Mouse (Mus musculus) CH12F3 (cell line): ENCODE data around the gene Meaf6.

Experiments used
- in situ Hi-C: fragments of 300-500 bp; cut with MboI; formaldehyde crosslinking; loops from 2 replicates; pipeline ENCODE4 v1.14.3; 2020; ENCODE audit warnings: low sequenced_read_pairs

Gene Meaf6

GRCm38 (mm10) chr4:125115081-125115480, 30.1 kb downstream of the Meaf6 start:
- in situ Hi-C loops = no loop called here

DNA sequence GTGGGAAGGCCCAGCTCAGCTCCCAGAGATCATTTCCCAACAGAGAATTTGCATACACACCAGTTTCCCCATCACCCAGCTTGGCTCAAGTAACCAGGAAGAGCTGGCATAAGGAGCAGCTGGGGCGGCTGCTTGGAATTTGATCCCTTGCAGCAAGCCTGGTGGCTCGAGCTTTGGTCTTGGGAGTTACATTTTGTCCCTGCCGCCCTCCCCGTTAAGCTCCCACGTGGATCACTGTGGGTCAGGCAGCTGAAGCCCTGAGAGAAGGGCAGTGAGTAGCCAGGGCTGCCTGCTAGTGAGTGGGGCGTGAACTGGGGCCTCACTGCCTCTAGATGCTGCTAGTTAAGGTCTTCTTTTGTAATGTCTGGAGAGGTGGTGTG, 30.8 kb downstream of the Meaf6 start:
- in situ Hi-C loops = no loop called here

GRCm38 (mm10) chr4:125116090-125116861, 31.3 kb downstream of the Meaf6 start:
- in situ Hi-C loops = no loop called here

DNA sequence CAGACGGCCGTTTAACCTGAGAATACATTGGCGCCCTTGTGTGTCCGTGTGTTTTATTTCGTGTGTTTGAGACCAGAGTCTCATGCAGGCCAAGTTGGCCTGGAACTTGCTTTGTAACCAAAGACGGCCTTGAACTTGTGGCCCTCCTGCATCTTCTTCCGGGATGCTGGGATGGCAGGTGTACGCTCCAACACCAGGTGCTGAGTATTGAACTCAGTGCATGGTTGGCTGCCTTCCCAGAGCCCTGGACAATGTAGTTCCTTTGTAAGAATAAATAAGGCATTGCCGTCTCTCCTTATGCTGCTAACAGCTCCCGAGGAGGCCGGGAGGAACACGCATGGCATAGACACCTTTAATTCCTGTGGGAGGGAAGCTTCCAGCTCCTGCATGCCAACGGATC, 32.0 kb downstream of the Meaf6 start:
- in situ Hi-C loops = no loop called here

DNA sequence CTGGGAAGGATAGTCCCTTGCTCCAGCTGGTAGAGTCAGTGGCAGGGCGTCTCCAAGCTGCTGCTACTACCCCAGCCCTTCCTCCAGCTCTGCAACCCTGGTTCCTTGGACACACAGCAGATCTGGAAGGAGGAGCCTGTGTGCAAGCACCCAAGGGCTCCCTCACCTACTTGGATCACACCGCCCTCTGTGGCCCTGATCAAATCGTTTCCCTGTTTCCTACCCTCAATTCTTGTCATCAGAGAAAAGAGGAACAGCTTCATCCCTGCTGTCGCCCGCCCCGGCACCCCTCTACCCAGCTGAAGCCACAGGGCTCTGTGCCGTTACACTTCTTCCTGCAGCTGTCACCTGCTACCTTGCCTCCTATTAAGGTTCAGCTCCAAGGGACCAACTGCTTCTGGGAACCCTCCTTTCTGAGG, 33.0 kb downstream of the Meaf6 start:
- in situ Hi-C loops = no loop called here

GRCm38 (mm10) chr4:125119070-125119469, 34.1 kb downstream of the Meaf6 start:
- in situ Hi-C loops = no loop called here

DNA sequence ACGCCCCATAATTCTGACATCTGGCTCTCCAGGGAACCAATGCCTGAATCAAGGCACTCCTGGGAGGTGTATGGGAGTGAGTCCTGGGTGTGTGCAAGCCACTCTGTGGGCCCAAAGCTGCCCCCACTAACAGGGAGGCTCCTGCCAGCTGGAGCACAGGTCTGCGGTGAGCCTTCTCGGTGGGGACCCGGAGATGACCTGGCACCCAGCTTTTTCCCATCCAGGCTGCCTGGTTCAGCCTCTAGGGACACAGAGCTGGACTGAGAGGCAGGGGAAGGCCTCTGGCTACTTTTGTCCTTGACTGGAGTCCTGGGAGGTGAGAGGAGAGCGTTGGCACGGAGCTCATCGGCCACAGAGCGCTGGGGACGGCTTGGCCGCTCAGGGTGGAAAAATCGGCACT, 34.8 kb downstream of the Meaf6 start:
- in situ Hi-C loops = no loop called here

- in situ Hi-C loops = no loop called here
These were observed 37.7 kb downstream of the Meaf6 start for GRCm38 (mm10) chr4:125122431-125123278.

DNA sequence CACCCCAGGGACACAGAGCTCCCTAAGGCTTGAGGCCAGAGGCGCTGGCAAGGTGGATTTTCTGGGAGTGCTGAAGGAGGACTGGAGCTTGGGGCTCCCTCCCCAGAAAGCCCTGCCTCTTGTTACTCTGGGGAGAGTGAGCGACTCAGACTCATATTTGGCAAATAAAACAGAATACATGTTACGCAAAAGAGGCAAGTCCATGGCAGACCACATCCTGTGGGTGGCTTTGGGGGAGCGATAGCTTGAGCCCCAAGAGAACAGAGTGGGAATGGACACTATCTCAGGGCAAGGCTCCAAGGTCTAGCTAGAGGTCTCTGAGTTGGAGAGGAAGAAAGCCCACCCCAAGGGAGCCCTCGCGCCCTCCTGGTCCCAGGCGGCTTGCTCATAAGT, 38.3 kb downstream of the Meaf6 start:
- in situ Hi-C loops = no loop called here

- in situ Hi-C loops = no loop called here
These were observed 39.7 kb downstream of the Meaf6 start for GRCm38 (mm10) chr4:125124424-125125209.

- in situ Hi-C loops = no loop called here
These were observed 40.5 kb downstream of the Meaf6 start for GRCm38 (mm10) chr4:125125361-125125921.

DNA sequence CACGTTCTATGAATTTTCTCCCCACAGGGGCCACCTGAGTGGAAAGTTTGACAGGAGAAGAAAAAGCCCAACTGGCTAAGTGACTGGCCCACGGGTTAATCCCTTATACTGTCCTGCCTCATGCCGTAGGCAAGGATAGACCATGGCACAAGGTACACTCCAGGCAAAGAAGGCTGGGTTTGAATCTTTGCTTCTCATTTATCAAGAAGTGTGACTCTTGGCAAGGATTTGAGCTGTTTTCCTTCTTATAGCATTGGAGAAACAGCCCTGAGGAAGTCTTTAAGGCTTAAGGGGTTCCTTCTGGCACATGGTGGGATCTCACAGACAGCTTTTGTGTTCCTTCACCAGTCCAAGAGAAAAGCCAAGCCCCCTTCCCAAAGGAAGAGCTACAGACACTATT, 41.3 kb downstream of the Meaf6 start:
- in situ Hi-C loops = no loop called here

- in situ Hi-C loops = no loop called here
These were observed 41.8 kb downstream of the Meaf6 start for GRCm38 (mm10) chr4:125126761-125127160.

- in situ Hi-C loops = no loop called here
These were observed 42.6 kb downstream of the Meaf6 start, which contains the start of gene Zc3h12a for GRCm38 (mm10) chr4:125127305-125128084. Gene Zc3h12a, minus strand, starts transcription at chr4:125127840.

- in situ Hi-C loops = no loop called here
These were observed 46.6 kb downstream of the Meaf6 start for GRCm38 (mm10) chr4:125131493-125131892.

GRCm38 (mm10) chr4:125132394-125132793, 47.5 kb downstream of the Meaf6 start:
- in situ Hi-C loops = no loop called here

DNA sequence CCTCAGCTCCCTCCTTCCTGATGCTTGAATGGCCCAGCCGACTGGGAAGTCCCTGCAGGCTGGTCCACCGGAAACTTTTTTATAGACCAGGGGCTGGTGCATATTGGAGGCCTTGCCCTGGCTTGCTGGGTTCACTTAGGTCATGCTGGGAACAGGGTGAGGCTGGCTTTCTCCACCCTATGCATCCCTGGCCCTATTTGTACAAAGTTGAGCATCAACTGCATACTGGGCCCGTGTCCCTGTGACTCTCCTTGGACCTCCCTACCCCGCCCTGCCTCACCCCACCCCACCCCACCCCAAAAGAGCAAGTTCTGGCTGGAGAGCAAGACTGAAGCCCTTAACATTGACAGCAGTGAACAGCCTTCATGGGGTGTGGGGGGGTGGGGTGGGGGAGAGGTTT, 49.3 kb downstream of the Meaf6 start:
- in situ Hi-C loops = no loop called here

GRCm38 (mm10) chr4:125134631-125135030, 49.7 kb downstream of the Meaf6 start:
- in situ Hi-C loops = no loop called here

DNA sequence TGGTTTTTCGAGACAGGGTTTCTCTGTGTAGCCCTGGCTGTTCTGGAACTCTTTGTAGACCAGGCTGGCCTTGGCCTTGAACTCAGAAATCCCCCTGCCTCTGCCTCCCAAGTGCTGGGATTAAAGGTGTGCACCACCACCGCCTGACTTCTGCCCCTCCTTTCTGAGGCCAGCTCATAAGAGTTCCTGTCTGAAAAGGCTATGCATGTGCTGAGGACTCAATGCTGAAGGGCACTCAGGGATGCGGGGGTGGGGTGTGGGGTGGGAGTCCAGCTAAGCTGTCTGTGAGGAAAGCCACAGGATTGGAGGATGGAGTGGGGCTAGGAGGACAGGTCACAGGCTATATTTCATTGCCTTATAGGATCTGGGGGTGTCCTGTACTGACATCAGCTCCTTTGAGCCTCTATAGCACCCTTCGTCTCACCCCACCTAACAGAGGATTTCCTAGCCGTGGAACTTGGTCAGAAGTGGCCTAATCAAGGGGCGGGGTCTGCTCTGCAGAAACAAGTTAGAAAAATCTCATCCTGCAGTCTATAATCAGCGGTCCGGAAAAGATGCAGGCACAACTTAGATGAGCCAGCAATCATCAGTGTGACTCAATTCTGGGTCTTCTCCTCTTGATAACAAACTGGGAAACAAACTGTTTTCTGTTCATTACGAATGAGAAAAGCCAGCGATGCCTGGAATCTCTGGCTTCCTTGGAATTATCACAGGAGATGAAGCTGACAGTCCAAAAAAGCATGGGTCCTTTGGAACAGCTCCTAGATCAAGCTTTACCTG, 50.3 kb downstream of the Meaf6 start:
- in situ Hi-C loops = no loop called here
